ENCODE assay signal across 30 mouse cellular contexts in genomic region chr10:80437973-80438372, GRCm38 (mm10). TPM values are rescaled to one million over a fixed set of nuclear protein-coding genes. Genes with fewer than 3 reads are reported as not detected.
DNase-seq lines count a peak whose midpoint lies in the region; ATAC-seq and TF ChIP-seq lines count a peak whose summit lies in the region.
"Had no signal": no experiment of that assay in that cellular context is flagged by ENCODE, and none has a peak within 500 bp of the region (broad histone marks: within the 10 kb centered on the region; RNA-seq: fewer than 3 reads in every experiment).

No protein-coding gene starts in this region.

- no peak for DNase-seq in limb, embryonic 10.5 days (ENCODE audit: low spot score)
- DNase-seq in lung, postnatal 0 days (ENCODE audit: low spot score): peak; percentile 60
- no peak for DNase-seq in lung, adult 2 months
- peak; percentile 26 to 62 for DNase-seq in lung, postnatal 4 days
- peak; percentile 50 for DNase-seq in urinary bladder, postnatal 25 days (ENCODE audit: low spot score)
- DNase-seq in spleen, postnatal 14 days (ENCODE audit: low spot score in 2 of 2): no peak
- DNase-seq: adrenal gland, postnatal 14 days; cerebellum, adult 11 months; cerebellum, adult 9-10 months; cerebellum, postnatal 36 days; gastrocnemius, postnatal 10 days; heart, postnatal 10 days; kidney, adult 2 months; kidney, postnatal 10 days; liver, embryonic 13.5 days; lung, embryonic 14.5 days; thymus, adult 18-20 months; thymus, postnatal 25 days had no signal

- ATAC-seq in limb, embryonic 13.5 days (ENCODE audit: low FRiP score, low read depth): no peak
- ATAC-seq in lung, postnatal 0 days: 0 out of 2 replicates have a peak, but pooled peaks have one; percentile 4
- ATAC-seq: CD4-positive, CD25-positive, alpha-beta regulatory T cell, adult 4 months; forebrain, embryonic 16.5 days; inflammation-experienced regulatory T-cells, adult 6 months; midbrain, embryonic 13.5 days had no signal

- no peak overlapping the region for H3K4me3 ChIP-seq in limb, embryonic 13.5 days
- H3K4me3 ChIP-seq in limb, embryonic 10.5 days: no peak overlapping the region
- no peak overlapping the region for H3K4me3 ChIP-seq in lung, postnatal 0 days (ENCODE audit: low read depth, low read length)
- H3K4me3 ChIP-seq in lung, adult 2 months (replicated peaks; ENCODE audit: extremely low read depth, low read depth, low read length): no peak overlapping the region
- H3K4me3 ChIP-seq: embryonic facial prominence, embryonic 12.5 days; heart, embryonic 13.5 days; hindbrain, embryonic 15.5 days; limb, embryonic 12.5 days; liver, embryonic 13.5 days; megakaryocyte, embryonic 14.5 days; midbrain, embryonic 13.5 days; neural tube, embryonic 13.5 days had no signal

- TF ChIP-seq POLR2A in lung, adult 2 months (IDR thresholded peaks at IDR 0.05; ENCODE audit: borderline replicate concordance, extremely low read depth, low read depth, low read length): no peak

- TF ChIP-seq CTCF in lung, postnatal 0 days (IDR thresholded peaks at IDR 0.05): no peak
- no peak for TF ChIP-seq CTCF in lung, adult 2 months (IDR thresholded peaks at IDR 0.05; ENCODE audit: insufficient read depth, low read length)

- H3K4me1 ChIP-seq in limb, embryonic 13.5 days: peaks cover 10% of the 10 kb centered on the region; the same call in 1 of the 2 replicates
- peaks cover 18% of the 10 kb centered on the region for H3K4me1 ChIP-seq in limb, embryonic 10.5 days
- H3K4me1 ChIP-seq in lung, postnatal 0 days (ENCODE audit: insufficient read depth, low read depth, low read length): no peaks in the 10 kb centered on the region; the same call in 1 of the 2 replicates
- no peaks in the 10 kb centered on the region for H3K4me1 ChIP-seq in lung, adult 2 months (ENCODE audit: control insufficient read depth, insufficient read depth, low read length)
- H3K4me1 ChIP-seq: embryonic facial prominence, embryonic 12.5 days; hindbrain, embryonic 15.5 days; midbrain, embryonic 13.5 days had no signal

- peaks cover 12% of the 10 kb centered on the region for H3K27me3 ChIP-seq in limb, embryonic 13.5 days
- peaks cover 10% of the 10 kb centered on the region for H3K27me3 ChIP-seq in limb, embryonic 10.5 days (ENCODE audit: low read depth, poor library complexity, severe bottlenecking)
- H3K27me3 ChIP-seq in lung, postnatal 0 days (replicated peaks; ENCODE audit: insufficient read depth, low read length): no peaks in the 10 kb centered on the region
- H3K27me3 ChIP-seq: hindbrain, embryonic 15.5 days; liver, embryonic 13.5 days had no signal

- 74% methylated on average over 4 of the region's 4 CpGs for WGBS in limb, embryonic 13.5 days
- 67% methylated on average over 4 of the region's 4 CpGs for WGBS in limb, embryonic 10.5 days
- WGBS in lung, postnatal 0 days: 45% methylated on average over 4 of the region's 4 CpGs
- WGBS in lung, adult 2 months: 60% methylated on average over 4 of the region's 4 CpGs

- H3K27ac ChIP-seq in limb, embryonic 13.5 days: no peak overlapping the region
- no peak overlapping the region for H3K27ac ChIP-seq in limb, embryonic 10.5 days
- no peak overlapping the region for H3K27ac ChIP-seq in lung, postnatal 0 days (ENCODE audit: low read length)
- H3K27ac ChIP-seq: embryonic facial prominence, embryonic 12.5 days; heart, embryonic 13.5 days; hindbrain, embryonic 15.5 days; limb, embryonic 12.5 days; liver, embryonic 13.5 days; midbrain, embryonic 13.5 days; neural tube, embryonic 13.5 days had no signal

- no peaks in the 10 kb centered on the region for H3K36me3 ChIP-seq in limb, embryonic 13.5 days
- 0 out of 2 replicates have a peak, but pooled peaks cover 1% of the 10 kb centered on the region for H3K36me3 ChIP-seq in limb, embryonic 10.5 days
- no peaks in the 10 kb centered on the region for H3K36me3 ChIP-seq in lung, postnatal 0 days (ENCODE audit: insufficient read depth, low read length)
- H3K36me3 ChIP-seq: embryonic facial prominence, embryonic 12.5 days; heart, embryonic 13.5 days; hindbrain, embryonic 15.5 days; limb, embryonic 12.5 days; liver, embryonic 13.5 days; midbrain, embryonic 13.5 days; neural tube, embryonic 13.5 days had no signal

- no peak overlapping the region for H3K4me2 ChIP-seq in limb, embryonic 13.5 days (replicated peaks)
- H3K4me2 ChIP-seq in lung, postnatal 0 days (replicated peaks; ENCODE audit: low read depth, low read length): no peak overlapping the region
- H3K4me2 ChIP-seq: embryonic facial prominence, embryonic 12.5 days; heart, embryonic 13.5 days; hindbrain, embryonic 15.5 days; limb, embryonic 12.5 days; liver, embryonic 13.5 days; lung, embryonic 14.5 days; midbrain, embryonic 13.5 days; neural tube, embryonic 13.5 days had no signal

- peak overlapping the region; percentile 39 for H3K9ac ChIP-seq in limb, embryonic 13.5 days
- no peak overlapping the region for H3K9ac ChIP-seq in lung, postnatal 0 days (replicated peaks; ENCODE audit: low read depth)
- H3K9ac ChIP-seq: embryonic facial prominence, embryonic 12.5 days; heart, embryonic 13.5 days; hindbrain, embryonic 15.5 days; limb, embryonic 12.5 days; liver, embryonic 13.5 days; lung, embryonic 14.5 days; neural tube, embryonic 13.5 days had no signal

- H3K9me3 ChIP-seq in limb, embryonic 13.5 days: no peaks in the 10 kb centered on the region
- H3K9me3 ChIP-seq in limb, embryonic 10.5 days (replicated peaks): no peaks in the 10 kb centered on the region
- H3K9me3 ChIP-seq in lung, postnatal 0 days (ENCODE audit: low read length): no peaks in the 10 kb centered on the region
- H3K9me3 ChIP-seq: embryonic facial prominence, embryonic 12.5 days; heart, embryonic 13.5 days; hindbrain, embryonic 15.5 days; limb, embryonic 12.5 days; liver, embryonic 13.5 days; megakaryocyte, embryonic 14.5 days; midbrain, embryonic 13.5 days; neural tube, embryonic 13.5 days had no signal

- 0 out of 2 replicates have a peak, but pooled peaks have one; percentile 25 for TF ChIP-seq EP300 in lung, postnatal 0 days (IDR thresholded peaks at IDR 0.05)

RNA-seq across cellular contexts. Expression of gene Tcf3, which starts 4.5 kb away (rescaled TPM):
- polyA plus RNA-seq in limb, embryonic 13.5 days (2015; fragmentation: Nextera tagmentation; extraction: Ambion mirVana): 153 and 157 TPM in 2 replicates
- 260 and 283 TPM in 2 replicates for polyA plus RNA-seq in limb, embryonic 10.5 days (2016; fragmentation: Nextera tagmentation; extraction: Ambion mirVana)
- polyA plus RNA-seq in lung, postnatal 0 days (2015; fragmentation: Nextera tagmentation; extraction: Ambion mirVana): 34.7 and 36.2 TPM in 2 replicates
- polyA plus RNA-seq in lung, adult 2 months (2012; rRNA removed): 94.7 and 98.6 TPM in 2 replicates

RNA-seq across cellular contexts. Expression of gene Uqcr11, which starts 31.3 kb away (rescaled TPM):
- polyA plus RNA-seq in limb, embryonic 13.5 days (2015; fragmentation: Nextera tagmentation; extraction: Ambion mirVana): 443 and 459 TPM in 2 replicates
- polyA plus RNA-seq in limb, embryonic 10.5 days (2016; fragmentation: Nextera tagmentation; extraction: Ambion mirVana): 651 and 677 TPM in 2 replicates
- polyA plus RNA-seq in lung, postnatal 0 days (2015; fragmentation: Nextera tagmentation; extraction: Ambion mirVana): 511 and 651 TPM in 2 replicates
- polyA plus RNA-seq in lung, adult 2 months (2012; rRNA removed): 1,202 and 1,263 TPM in 2 replicates

RNA-seq across cellular contexts. Expression of gene Mbd3, which starts 38.6 kb away (rescaled TPM):
- polyA plus RNA-seq in limb, embryonic 13.5 days (2015; fragmentation: Nextera tagmentation; extraction: Ambion mirVana): 276 and 288 TPM in 2 replicates
- polyA plus RNA-seq in limb, embryonic 10.5 days (2016; fragmentation: Nextera tagmentation; extraction: Ambion mirVana): 453 and 469 TPM in 2 replicates
- polyA plus RNA-seq in lung, postnatal 0 days (2015; fragmentation: Nextera tagmentation; extraction: Ambion mirVana): 90.6 and 90.7 TPM in 2 replicates
- polyA plus RNA-seq in lung, adult 2 months (2012; rRNA removed): 131 and 143 TPM in 2 replicates

RNA-seq across cellular contexts. Expression of gene Mex3d, which starts 50.5 kb away (rescaled TPM):
- 9.2 and 9.5 TPM in 2 replicates for polyA plus RNA-seq in limb, embryonic 13.5 days (2015; fragmentation: Nextera tagmentation; extraction: Ambion mirVana)
- 7.2 and 7.5 TPM in 2 replicates for polyA plus RNA-seq in limb, embryonic 10.5 days (2016; fragmentation: Nextera tagmentation; extraction: Ambion mirVana)
- polyA plus RNA-seq in lung, postnatal 0 days (2015; fragmentation: Nextera tagmentation; extraction: Ambion mirVana): 6.0 and 6.3 TPM in 2 replicates
- polyA plus RNA-seq in lung, adult 2 months (2012; rRNA removed): 37.5 and 48.3 TPM in 2 replicates

RNA-seq across cellular contexts. Expression of gene Onecut3, which starts 56.7 kb away (rescaled TPM):
- polyA plus RNA-seq in limb, embryonic 13.5 days (2015; fragmentation: Nextera tagmentation; extraction: Ambion mirVana): not detected in 2 replicates
- not detected in 2 replicates for polyA plus RNA-seq in limb, embryonic 10.5 days (2016; fragmentation: Nextera tagmentation; extraction: Ambion mirVana)
- polyA plus RNA-seq in lung, postnatal 0 days (2015; fragmentation: Nextera tagmentation; extraction: Ambion mirVana): not detected in 2 replicates
- polyA plus RNA-seq in lung, adult 2 months (2012; rRNA removed): not detected in 2 replicates
- polyA plus RNA-seq: CD4-positive, CD25-positive, alpha-beta regulatory T cell, adult 4 months; gonadal fat pad, adult 2 months; heart, embryonic 13.5 days; inflammation-experienced regulatory T-cells, adult 6 months; kidney, adult 2 months; limb, embryonic 12.5 days; lung, embryonic 14.5 days had no signal

Comparison
In these comparisons a context has a peak if more than half of its experiments do, and no peak if none do; other contexts are left out.
1. DNase-seq: peak in lung, postnatal 0 days (single experiment), lung, postnatal 4 days (2 of 2) and urinary bladder, postnatal 25 days (single experiment); none in limb, embryonic 10.5 days (single experiment), lung, adult 2 months (single experiment) and spleen, postnatal 14 days (0 of 2).